Mouse (Mus musculus) frontal cortex, postnatal 25 days (tissue): ENCODE measurements at regions not wholly inside any gene's neighbourhood (a gene's known extent, or its start where the extent isn't known, plus 50 kb on each side); places are given as distances from the start of the nearest gene placed in this dataset.

Experiments
- DNase-seq, 2 experiments: peaks; one replicate each; pipeline ENCODE4 v3.0.0; 2022; ENCODE audit warnings: low spot score in 2 of 2

DNA sequence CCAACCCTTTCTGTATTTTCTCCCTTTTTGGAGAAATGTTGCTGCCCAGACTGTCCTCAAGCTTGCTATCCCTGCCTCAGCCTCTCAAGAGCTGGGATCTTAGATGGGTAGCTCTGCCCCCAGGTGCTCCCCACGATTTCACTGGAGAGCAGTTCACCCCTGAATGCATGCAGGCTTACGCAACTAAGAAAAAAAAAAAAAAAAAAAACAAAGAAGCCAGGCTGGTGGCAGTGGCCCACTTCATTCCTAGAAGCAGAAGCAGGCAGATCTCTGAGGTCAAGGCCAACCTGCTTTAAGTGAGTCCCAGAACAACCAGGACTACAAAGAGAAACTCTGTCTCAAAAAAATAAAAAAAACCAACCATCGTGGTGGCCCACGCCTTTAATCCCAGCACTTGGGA, 51.2 kb upstream of the Fbxo11 start:
- no peak for DNase-seq

- DNase-seq = no peak
These were observed 53.6 kb upstream of the Fbxo11 start for GRCm38 (mm10) chr17:88118714-88119113.

DNA sequence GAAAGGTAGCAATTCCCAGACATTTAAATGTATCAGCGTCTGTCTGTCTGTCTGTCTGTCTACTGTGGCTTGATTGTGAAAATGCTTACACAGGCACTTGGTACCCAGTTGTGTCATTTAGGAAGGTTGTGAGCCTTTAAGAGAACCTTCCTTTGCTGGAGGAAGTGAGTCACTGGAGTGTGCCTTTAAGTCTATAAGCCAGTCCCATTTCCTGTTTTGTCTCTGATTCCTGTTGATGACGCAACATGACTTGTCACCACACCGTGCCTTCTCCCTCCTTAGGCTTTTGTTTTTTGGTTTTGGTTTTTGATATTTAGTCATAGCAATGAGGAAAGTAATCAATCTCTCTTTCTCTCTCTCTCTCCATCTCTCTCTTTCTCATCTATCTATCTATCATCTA, 58.6 kb upstream of the Fbxo11 start:
- DNase-seq = no peak

GRCm38 (mm10) chr17:88127126-88127525, 62.0 kb upstream of the Fbxo11 start:
- DNase-seq = no peak

- no peak for DNase-seq
These were observed 66.2 kb upstream of the Fbxo11 start for GRCm38 (mm10) chr17:88131297-88131696.

- DNase-seq = no peak
These were observed 66.9 kb upstream of the Fbxo11 start for GRCm38 (mm10) chr17:88131980-88132379.

- DNase-seq = no peak
These were observed 67.7 kb upstream of the Fbxo11 start for GRCm38 (mm10) chr17:88132601-88133346.

DNA sequence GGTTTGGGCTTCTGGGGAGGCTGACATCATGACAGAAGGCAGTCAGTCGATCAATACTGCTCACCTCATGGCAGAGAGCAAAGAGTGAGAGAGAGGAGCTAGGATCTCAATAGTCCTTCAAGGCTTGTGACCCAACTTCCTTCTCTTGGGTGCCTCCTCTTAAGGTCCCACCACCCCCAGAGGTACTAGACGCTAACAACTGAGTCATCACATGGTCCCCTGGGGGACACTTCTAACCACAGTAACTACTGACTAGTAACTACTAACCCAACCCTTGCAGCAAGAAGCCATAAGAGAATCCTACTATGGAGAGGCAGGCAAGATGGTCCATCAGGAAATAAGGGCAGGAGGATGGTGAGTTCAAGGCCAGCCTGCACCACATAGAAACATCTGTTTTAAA, 69.5 kb upstream of the Fbxo11 start:
- DNase-seq = no peak

DNA sequence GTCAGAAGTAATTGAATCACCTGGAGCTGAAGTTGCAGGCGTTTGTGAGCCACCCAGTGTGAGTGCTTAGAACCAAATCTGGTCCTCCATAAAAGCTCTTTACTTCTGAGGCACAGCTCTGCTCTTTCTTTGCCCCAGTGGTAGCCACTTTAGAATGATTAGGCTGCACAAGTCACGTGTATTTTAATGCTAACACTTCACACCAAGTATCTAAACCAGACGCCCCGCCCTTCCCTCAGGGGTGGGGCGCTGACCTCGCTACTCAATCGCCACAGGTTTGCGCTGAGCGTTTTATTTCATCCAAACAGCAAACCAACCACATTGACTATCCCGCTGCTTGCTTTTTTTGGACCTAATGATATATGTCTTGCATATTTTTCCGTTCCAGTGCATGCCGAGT, 76.4 kb upstream of the Fbxo11 start:
- DNase-seq = no peak

- no peak for DNase-seq
These were observed 76.9 kb upstream of the Fbxo11 start for GRCm38 (mm10) chr17:88142003-88142402.

DNA sequence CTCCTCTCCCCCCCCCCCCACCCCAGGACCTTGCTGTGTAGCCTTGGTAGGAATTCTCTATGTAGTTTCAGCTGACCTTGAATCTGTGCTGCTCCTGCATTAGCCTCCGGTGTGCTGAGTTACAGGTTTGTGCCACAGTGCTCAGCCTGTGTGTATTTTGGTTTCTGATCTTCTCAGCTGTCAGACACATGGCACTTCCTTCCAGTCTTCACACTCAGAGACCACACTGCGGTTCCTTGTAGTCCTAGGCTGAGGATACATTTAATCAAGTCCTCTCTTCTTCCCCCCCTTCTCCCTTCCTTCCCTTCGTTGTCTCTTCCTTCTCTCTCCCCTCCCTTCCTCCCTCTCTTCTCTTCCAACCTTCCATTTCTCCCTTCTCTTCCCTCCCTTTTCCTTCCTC, 77.7 kb upstream of the Fbxo11 start:
- no peak for DNase-seq

GRCm38 (mm10) chr17:88143378-88143943, 78.4 kb upstream of the Fbxo11 start:
- DNase-seq = no peak

DNA sequence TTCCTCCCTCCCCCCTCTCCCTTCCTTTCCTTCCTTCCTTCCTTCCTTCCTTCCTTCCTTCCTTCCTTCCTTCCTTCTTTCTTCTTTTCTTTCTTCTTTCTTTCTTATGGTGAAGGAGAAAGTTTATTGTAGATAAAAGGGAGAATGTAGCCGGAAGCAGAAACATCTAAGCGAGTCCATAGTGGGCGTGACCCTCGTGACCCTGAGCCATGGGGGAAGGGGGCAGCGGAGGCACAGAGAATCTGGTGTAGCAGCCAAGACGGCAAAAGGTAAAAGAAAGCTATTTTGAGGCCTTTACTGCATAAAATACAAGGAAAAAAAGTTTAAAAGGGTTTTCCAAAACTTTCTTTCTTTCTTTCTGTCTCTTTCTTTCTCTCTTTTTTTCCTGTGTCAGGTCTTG, 93.5 kb upstream of the Fbxo11 start:
- no peak for DNase-seq

DNA sequence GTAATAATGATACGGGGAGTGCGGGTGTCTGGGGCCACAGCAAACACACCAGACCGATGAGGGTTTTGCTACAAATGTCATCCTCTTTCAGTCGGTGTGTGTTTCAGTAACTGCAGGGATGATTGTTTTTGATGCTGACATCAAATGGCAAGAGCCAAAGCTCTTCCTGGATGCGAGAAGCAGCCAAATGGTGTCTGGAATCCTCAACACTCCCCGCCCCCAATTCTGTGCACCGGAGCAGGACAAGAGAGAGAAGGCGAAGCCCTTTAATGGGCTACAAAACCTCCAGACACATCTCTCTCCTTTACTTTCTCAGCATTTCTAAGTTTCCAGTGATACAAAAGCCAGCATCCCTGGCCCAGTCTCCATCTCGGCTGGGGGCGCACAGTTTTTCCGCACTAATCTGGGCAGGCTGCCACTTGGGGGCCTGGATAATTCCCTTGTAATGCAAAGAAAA, 94.1 kb upstream of the Fbxo11 start:
- DNase-seq = no peak

DNA sequence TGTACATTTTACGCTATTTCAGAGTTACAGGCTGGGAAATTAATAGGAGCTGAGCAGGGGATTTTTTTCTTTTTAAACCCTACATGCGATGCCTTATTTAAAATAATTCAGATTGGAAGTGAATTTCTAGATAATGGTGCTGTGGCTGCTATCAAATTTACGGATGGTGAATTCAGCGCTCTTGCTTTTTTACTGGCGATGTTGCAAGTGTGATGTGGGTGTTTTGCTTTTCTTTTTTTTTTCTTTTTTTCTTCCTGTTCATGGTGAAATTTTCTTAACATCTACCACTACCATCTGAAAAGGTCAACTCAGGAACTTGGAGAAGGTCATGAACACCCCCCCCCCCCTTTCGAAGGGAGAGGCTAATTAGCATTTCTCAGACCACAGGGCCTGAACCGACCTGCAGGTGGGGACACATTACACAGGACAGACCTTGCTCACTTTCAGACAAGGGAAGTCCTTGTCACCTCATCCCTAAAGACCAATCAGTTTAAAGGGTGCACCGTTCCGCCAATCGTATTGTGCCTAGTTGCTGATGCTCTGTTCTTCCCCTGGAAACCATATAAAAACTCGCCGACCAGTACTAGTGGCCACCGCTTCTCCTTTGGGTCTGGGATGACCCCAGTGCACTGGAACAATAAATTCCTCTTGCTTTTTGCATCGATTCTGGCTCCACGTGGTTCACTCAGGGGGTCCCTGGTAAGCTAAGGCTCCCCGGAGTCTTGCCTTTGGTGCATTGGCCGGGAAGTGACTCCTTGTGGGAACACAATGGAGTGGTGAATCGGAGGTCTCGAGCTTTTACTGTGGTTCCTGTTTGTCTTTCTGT, 95.0 kb upstream of the Fbxo11 start:
- DNase-seq = no peak

DNA sequence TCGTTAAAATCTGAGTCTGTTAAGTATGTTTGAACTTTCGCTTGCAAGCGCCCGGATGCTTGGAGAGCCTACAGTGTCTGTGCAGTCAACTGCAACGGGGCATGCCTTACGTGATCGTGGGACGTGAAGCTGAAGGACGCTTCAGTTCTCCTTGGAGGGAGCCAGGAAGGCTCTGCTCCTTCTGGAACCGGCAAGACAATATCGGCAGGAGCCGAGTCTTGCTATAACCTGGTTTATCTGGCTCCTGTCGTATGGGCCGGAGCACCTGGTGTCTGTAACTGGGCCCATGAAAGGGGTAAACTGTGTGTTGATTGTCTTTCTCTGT, 95.5 kb upstream of the Fbxo11 start:
- no peak for DNase-seq

GRCm38 (mm10) chr17:88161766-88162165, 96.7 kb upstream of the Fbxo11 start:
- no peak for DNase-seq

- no peak for DNase-seq
These were observed 99.7 kb upstream of the Fbxo11 start for GRCm38 (mm10) chr17:88164805-88165204.

DNA sequence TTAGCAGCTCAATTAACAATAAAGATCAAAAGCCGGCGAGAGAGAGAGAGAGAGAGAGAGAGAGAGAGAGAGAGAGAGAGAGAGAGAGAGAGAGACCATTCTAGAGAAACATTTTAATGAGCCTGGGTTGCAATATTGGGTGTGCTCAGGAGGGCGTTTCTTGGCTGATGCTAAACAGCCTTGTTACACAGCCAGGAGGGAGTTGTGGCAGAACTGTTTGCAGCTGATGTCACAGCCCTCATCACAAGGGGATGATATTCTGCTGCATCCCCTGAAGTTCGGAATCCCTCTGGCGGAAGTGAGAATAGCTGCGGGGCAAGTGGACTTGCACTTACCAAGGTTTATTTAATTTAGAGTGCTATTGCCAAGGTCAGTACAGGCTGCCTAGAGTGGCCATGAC, 100.7 kb upstream of the Fbxo11 start:
- no peak for DNase-seq

- no peak for DNase-seq
These were observed 103.4 kb upstream of the Fbxo11 start for GRCm38 (mm10) chr17:88168262-88169096.

- no peak for DNase-seq
These were observed 106.5 kb upstream of the Fbxo11 start for GRCm38 (mm10) chr17:88171606-88172005.
